In genomic region chr16:91227760-91228043, GRCm38 (mm10) we compare ENCODE assay signal across 15 mouse cellular contexts. TPM values are rescaled to one million over a fixed set of nuclear protein-coding genes. Genes with fewer than 3 reads are reported as not detected.
DNase-seq lines count a peak whose midpoint lies in the region; ATAC-seq and TF ChIP-seq lines count a peak whose summit lies in the region.
"Had no signal": no experiment of that assay in that cellular context is flagged by ENCODE, and none has a peak within 500 bp of the region (broad histone marks: within the 10 kb centered on the region; RNA-seq: fewer than 3 reads in every experiment).

No protein-coding gene starts in this region.

- no peak overlapping the region for H3K27ac ChIP-seq in cortical plate, adult 2 months (ENCODE audit: insufficient read depth, low read length)
- H3K27ac ChIP-seq in forebrain, postnatal 0 days (ENCODE audit: low read depth, low read length) = no peak overlapping the region
- H3K27ac ChIP-seq in midbrain, embryonic 11.5 days (ENCODE audit: low read depth, low read length) = no peak overlapping the region
- H3K27ac ChIP-seq: heart, adult 2 months; liver, embryonic 13.5 days had no signal

- 5% methylated on average over 6 of the region's 6 CpGs for WGBS in forebrain, postnatal 0 days
- WGBS in midbrain, embryonic 11.5 days = 0% methylated on average over 6 of the region's 6 CpGs

- no peak for TF ChIP-seq POLR2A in cortical plate, adult 2 months (IDR thresholded peaks at IDR 0.05; ENCODE audit: extremely low read depth, insufficient read depth, low read length)

- no peak for ATAC-seq in forebrain, postnatal 0 days
- no peak for ATAC-seq in midbrain, embryonic 11.5 days (ENCODE audit: low FRiP score)
- no peak for ATAC-seq in activated CD4-positive, CD25-positive, alpha-beta regulatory T cell, adult 4 months

- H3K4me3 ChIP-seq in E14TG2a.4 (replicated peaks; ENCODE audit: low read length) = peak overlapping the region; percentile 69; the same call in 1 of the 2 replicates
- peak overlapping the region; percentile 27 for H3K4me3 ChIP-seq in cortical plate, adult 2 months (ENCODE audit: insufficient read depth, low read length)
- peak overlapping the region; percentile 31 for H3K4me3 ChIP-seq in forebrain, postnatal 0 days (ENCODE audit: low read depth, low read length)
- peak overlapping the region; percentile 37 for H3K4me3 ChIP-seq in midbrain, embryonic 11.5 days (ENCODE audit: low read depth, low read length)
- H3K4me3 ChIP-seq: heart, adult 2 months had no signal

- peaks cover 98% of the 10 kb centered on the region for H3K27me3 ChIP-seq in E14TG2a.4 (ENCODE audit: insufficient read depth, low read length)
- H3K27me3 ChIP-seq in forebrain, postnatal 0 days (ENCODE audit: insufficient read depth, low read length) = peaks cover 57% of the 10 kb centered on the region
- peaks cover 98% of the 10 kb centered on the region for H3K27me3 ChIP-seq in midbrain, embryonic 11.5 days (ENCODE audit: control insufficient read depth, insufficient read depth, low read length)

- no peaks in the 10 kb centered on the region for H3K9me3 ChIP-seq in E14TG2a.4 (ENCODE audit: low read length)
- no peaks in the 10 kb centered on the region for H3K9me3 ChIP-seq in forebrain, postnatal 0 days (ENCODE audit: low read length)
- no peaks in the 10 kb centered on the region for H3K9me3 ChIP-seq in midbrain, embryonic 11.5 days (ENCODE audit: control insufficient read depth, low read length)
- H3K9me3 ChIP-seq: liver, embryonic 13.5 days had no signal

- H3K9ac ChIP-seq in forebrain, postnatal 0 days = peak overlapping the region; percentile 35; the same call in 1 of the 2 replicates
- H3K9ac ChIP-seq in midbrain, embryonic 11.5 days (ENCODE audit: low read length) = no peak overlapping the region
- H3K9ac ChIP-seq: liver, embryonic 13.5 days had no signal

- H3K4me2 ChIP-seq in forebrain, postnatal 0 days (ENCODE audit: low read depth) = peak overlapping the region; percentile 49; the same call in 1 of the 2 replicates
- H3K4me2 ChIP-seq in midbrain, embryonic 11.5 days = peak overlapping the region; percentile 47
- H3K4me2 ChIP-seq: liver, embryonic 13.5 days had no signal

- peaks cover 61% of the 10 kb centered on the region for H3K4me1 ChIP-seq in E14TG2a.4 (replicated peaks; ENCODE audit: low read depth, low read length)
- no peaks in the 10 kb centered on the region for H3K4me1 ChIP-seq in cortical plate, adult 2 months (ENCODE audit: control insufficient read depth, insufficient read depth, low read length)
- H3K4me1 ChIP-seq in forebrain, postnatal 0 days (ENCODE audit: insufficient read depth) = no peaks in the 10 kb centered on the region; the same call in 1 of the 2 replicates
- peaks cover 26% of the 10 kb centered on the region for H3K4me1 ChIP-seq in midbrain, embryonic 11.5 days (ENCODE audit: control insufficient read depth, insufficient read depth, low read length)
- H3K4me1 ChIP-seq: liver, embryonic 13.5 days had no signal

- no peaks in the 10 kb centered on the region for H3K36me3 ChIP-seq in E14TG2a.4 (ENCODE audit: insufficient read depth, low read length)
- H3K36me3 ChIP-seq in forebrain, postnatal 0 days (ENCODE audit: insufficient read depth) = no peaks in the 10 kb centered on the region
- no peaks in the 10 kb centered on the region for H3K36me3 ChIP-seq in midbrain, embryonic 11.5 days (ENCODE audit: control insufficient read depth, insufficient read depth, low read length)
- H3K36me3 ChIP-seq: liver, embryonic 13.5 days had no signal

- no peak for TF ChIP-seq CTCF in E14TG2a.4 (conservative IDR thresholded peaks at IDR 0.05; ENCODE audit: low read length)
- TF ChIP-seq CTCF in cortical plate, adult 2 months (IDR thresholded peaks at IDR 0.05; ENCODE audit: extremely low read depth, insufficient read depth, low read length) = no peak
- no peak for TF ChIP-seq CTCF in forebrain, postnatal 0 days (IDR thresholded peaks at IDR 0.05; ENCODE audit: low read depth)

- DNase-seq in forebrain, postnatal 0 days = no peak
- no peak for DNase-seq in midbrain, embryonic 11.5 days (ENCODE audit: low spot score, missing footprints)
- no peak for DNase-seq in kidney, adult 11 months
- no peak for DNase-seq in thymus, postnatal 0 days (ENCODE audit: low spot score)
- no peak for DNase-seq in cerebellum, postnatal 10 days
- DNase-seq: adrenal gland, postnatal 10 days; heart, postnatal 36 days; kidney, adult 9 months; liver, embryonic 13.5 days; lung, postnatal 10 days had no signal

RNA-seq across cellular contexts. Expression of gene Olig2, which starts 2.4 kb away (rescaled TPM):
- polyA plus RNA-seq in cortical plate, adult 2 months (2012; rRNA removed) = 32.9 and 37.9 TPM in 2 replicates
- 32.8 and 41.0 TPM in 2 replicates for total RNA-seq in forebrain, postnatal 0 days (2014; rRNA removed)
- 11.6 and 14.7 TPM in 2 replicates for polyA plus RNA-seq in forebrain, postnatal 0 days (2015; fragmentation: Nextera tagmentation; extraction: Ambion mirVana)
- polyA plus RNA-seq in midbrain, embryonic 11.5 days (2014; fragmentation: Nextera tagmentation; extraction: Ambion mirVana) = 6.8 and 7.5 TPM in 2 replicates
- 0.05 TPM in 1 of 2 replicates, not detected in the other for polyA plus RNA-seq in thymus, postnatal 0 days (2015; fragmentation: Nextera tagmentation; extraction: Ambion mirVana)
- not detected for polyA plus RNA-seq in activated CD4-positive, CD25-positive, alpha-beta regulatory T cell, adult 4 months (2017; shearing (Covaris generic))
- total RNA-seq: adrenal gland, postnatal 10 days; heart, adult 2 months; heart, postnatal 36 days; monocyte, adult 5-6 weeks had no signal
- polyA plus RNA-seq: heart, adult 2 months; liver, embryonic 13.5 days had no signal

RNA-seq across cellular contexts. Expression of gene Olig1, which starts 41.9 kb away (rescaled TPM):
- polyA plus RNA-seq in cortical plate, adult 2 months (2012; rRNA removed) = 202 and 230 TPM in 2 replicates
- 103 and 130 TPM in 2 replicates for total RNA-seq in forebrain, postnatal 0 days (2014; rRNA removed)
- polyA plus RNA-seq in forebrain, postnatal 0 days (2015; fragmentation: Nextera tagmentation; extraction: Ambion mirVana) = 127 and 138 TPM in 2 replicates
- 2.8 and 3.2 TPM in 2 replicates for polyA plus RNA-seq in midbrain, embryonic 11.5 days (2014; fragmentation: Nextera tagmentation; extraction: Ambion mirVana)
- 0.13 and 0.16 TPM in 2 replicates for polyA plus RNA-seq in thymus, postnatal 0 days (2015; fragmentation: Nextera tagmentation; extraction: Ambion mirVana)
- polyA plus RNA-seq in activated CD4-positive, CD25-positive, alpha-beta regulatory T cell, adult 4 months (2017; shearing (Covaris generic)) = not detected
- total RNA-seq: heart, adult 2 months; heart, postnatal 36 days; monocyte, adult 5-6 weeks had no signal

Comparison
In these comparisons a context has a peak if more than half of its experiments do, and no peak if none do; other contexts are left out.
1. RNA of gene Olig1, which starts 41.9 kb away (polyA plus RNA-seq): 202 to 230 TPM in cortical plate, adult 2 months and 127 to 138 TPM in forebrain, postnatal 0 days; 2.8 to 3.2 TPM in midbrain, embryonic 11.5 days, 0.13 to 0.16 TPM in thymus, postnatal 0 days and not detected in activated CD4-positive, CD25-positive, alpha-beta regulatory T cell, adult 4 months; every median in the first group is over 10 times any median in the second.
2. Peak in every context shown above with its lines, with median percentiles within 50 percentile points of each other: H3K4me3 ChIP-seq.